Mouse (Mus musculus) embryo, embryonic 9.5 days (tissue): Measurements from ENCODE around the gene Zfhx3.

Experiments used
- DNase-seq: peaks from one replicate; pipeline ENCODE4 v3.0.0-alpha.2; 2017; ENCODE audit errors: extremely low spot score

The Zfhx3 gene

GRCm38 (mm10) chr8:108886599-108887255 lies 944.3 kb downstream of the Zfhx3 start:
- peak; percentile 80 for DNase-seq

GRCm38 (mm10) chr8:108887256-108887615 lies 944.8 kb downstream of the Zfhx3 start:
- DNase-seq: no peak

GRCm38 (mm10) chr8:108887890-108888289 lies 945.4 kb downstream of the Zfhx3 start:
- no peak for DNase-seq

GRCm38 (mm10) chr8:108888924-108889323 lies 946.5 kb downstream of the Zfhx3 start:
- no peak for DNase-seq

GRCm38 (mm10) chr8:108889406-108889805 lies 947.0 kb downstream of the Zfhx3 start:
- no peak for DNase-seq

- no peak for DNase-seq
Measured at GRCm38 (mm10) chr8:108894287-108894686, 951.8 kb downstream of the Zfhx3 start.

- no peak for DNase-seq
Measured at GRCm38 (mm10) chr8:108896468-108897346, 954.3 kb downstream of the Zfhx3 start.

- DNase-seq: no peak
Measured at GRCm38 (mm10) chr8:108897347-108898100, 955.1 kb downstream of the Zfhx3 start.

- no peak for DNase-seq
Measured at GRCm38 (mm10) chr8:108899251-108899771, 956.9 kb downstream of the Zfhx3 start.

GRCm38 (mm10) chr8:108900541-108900940 lies 958.1 kb downstream of the Zfhx3 start:
- DNase-seq: peak; percentile 60

GRCm38 (mm10) chr8:108901208-108901607 lies 958.8 kb downstream of the Zfhx3 start:
- no peak for DNase-seq

- no peak for DNase-seq
Measured at GRCm38 (mm10) chr8:108903550-108903949, 961.1 kb downstream of the Zfhx3 start.

- DNase-seq: no peak
Measured at GRCm38 (mm10) chr8:108904288-108904971, 962.0 kb downstream of the Zfhx3 start.

GRCm38 (mm10) chr8:108908066-108908465 lies 965.6 kb downstream of the Zfhx3 start:
- DNase-seq: no peak

- DNase-seq: no peak
Measured at GRCm38 (mm10) chr8:108908540-108908939, 966.1 kb downstream of the Zfhx3 start.

- no peak for DNase-seq
Measured at GRCm38 (mm10) chr8:108909035-108909434, 966.6 kb downstream of the Zfhx3 start.

- DNase-seq: no peak
Measured at GRCm38 (mm10) chr8:108909455-108909854, 967.0 kb downstream of the Zfhx3 start.

- DNase-seq: no peak
Measured at GRCm38 (mm10) chr8:108910843-108911242, 968.4 kb downstream of the Zfhx3 start.

GRCm38 (mm10) chr8:108911511-108911910 lies 969.1 kb downstream of the Zfhx3 start:
- DNase-seq: peak; percentile 84

- DNase-seq: no peak
Measured at GRCm38 (mm10) chr8:108912998-108913397, 970.6 kb downstream of the Zfhx3 start.

GRCm38 (mm10) chr8:108915425-108915824 lies 973.0 kb downstream of the Zfhx3 start:
- DNase-seq: no peak
